Mouse (Mus musculus) heart, embryonic 11.5 days (tissue): ENCODE data around the gene Homer1. TPM values are rescaled to one million over a fixed set of nuclear protein-coding genes. Genes with fewer than 3 reads are reported as not detected.
A peak's percentile ranks its signal among the peaks of the same experiment; 100 is the strongest.

ENCODE experiments used
- ATAC-seq: fragments of 200-750 bp; cut with Nextera tagmentation; replicated peaks from 2 replicates; pipeline ENCODE4 v1.8.0; 2017; ENCODE audit warnings: moderate library complexity; ENCODE audit not compliant: insufficient number of reproducible peaks, low FRiP score, low TSS enrichment
- H3K27ac ChIP-seq: fragments of 300-500 bp; sonication (generic); 2 replicates; pipeline ENCODE4 v1.5.1; 2014; ENCODE audit warnings: mild to moderate bottlenecking, low read depth, low read length
- H3K27me3 ChIP-seq: fragments of 300-500 bp; sonication (generic); 2 replicates; pipeline ENCODE4 v1.6.1; 2014; ENCODE audit warnings: mild to moderate bottlenecking, low read length, mixed read lengths; ENCODE audit not compliant: control insufficient read depth, insufficient read depth
- H3K36me3 ChIP-seq: fragments of 300-500 bp; sonication (generic); 2 replicates; pipeline ENCODE4 v1.6.1; 2014; ENCODE audit warnings: mild to moderate bottlenecking, low read length, moderate library complexity, mixed read lengths; ENCODE audit not compliant: control insufficient read depth, insufficient read depth
- H3K4me1 ChIP-seq: fragments of 300-500 bp; sonication (generic); 2 replicates; pipeline ENCODE4 v1.6.1; 2014; ENCODE audit warnings: low read length; ENCODE audit not compliant: control insufficient read depth, insufficient read depth
- H3K4me2 ChIP-seq: fragments of 300-500 bp; sonication (generic); 2 replicates; pipeline ENCODE4 v1.6.1; 2014; ENCODE audit warnings: mild to moderate bottlenecking, moderate library complexity
- H3K4me3 ChIP-seq: fragments of 300-500 bp; sonication (generic); 2 replicates; pipeline ENCODE4 v1.5.1; 2014; ENCODE audit warnings: low read depth, low read length
- H3K9ac ChIP-seq: fragments of 300-500 bp; sonication (generic); 2 replicates; pipeline ENCODE4 v1.6.1; 2014; ENCODE audit warnings: mild to moderate bottlenecking, low read depth, low read length, moderate library complexity
- H3K9me3 ChIP-seq: fragments of 300-500 bp; sonication (generic); replicated peaks from 2 replicates; pipeline ENCODE4 v1.6.1; 2016; ENCODE audit warnings: low read length; ENCODE audit not compliant: control insufficient read depth
- WGBS: fragments of 180-500 bp; shearing (Covaris S2); extraction: QIAGEN DNeasy Blood & Tissue Kit; methylation state at CpG from one replicate; pipeline ENCODE4 v1.1.7; 2014; ENCODE audit not compliant: insufficient replicate concordance; 5-methylcytosine and 5-hydroxymethylcytosine counted together
- polyA plus RNA-seq: library from polyadenylated mRNA; unstranded; fragments of >200 nt; fragmentation: Nextera tagmentation; extraction: Ambion mirVana; gene quantifications from 2 replicates; pipeline ENCODE4 v1.2.1, GENCODE M21; 2014

The Homer1 gene
- polyA plus RNA-seq, 1 experiment from 2014 or later, result 17.3 TPM

DNA sequence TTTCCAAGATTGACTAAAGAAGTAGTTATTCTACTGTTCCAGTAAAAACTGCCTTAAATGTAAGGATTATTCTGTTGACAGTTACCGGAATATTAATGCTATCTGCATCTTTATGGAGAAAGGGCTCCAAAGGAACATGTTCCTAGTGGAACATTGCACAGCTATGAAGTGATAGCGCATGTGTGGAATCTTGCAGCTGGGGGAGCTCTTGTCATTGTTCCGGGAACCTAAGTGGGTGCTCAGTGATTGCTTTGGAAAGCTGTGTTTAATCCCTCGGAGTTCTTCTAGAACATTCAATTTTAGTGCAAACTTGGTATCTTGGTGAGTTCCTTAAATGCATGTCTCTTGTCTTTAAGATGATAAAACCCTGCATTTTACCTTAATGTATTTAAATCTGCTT is 14.9 kb downstream of the Homer1 start:
- Histone ChIP-seq H3K9ac (no peak overlapping the region), H3K27me3 (no peaks in the 10 kb centered on the region)
- WGBS, result 52% methylated on average over 4 of the region's 4 CpGs

DNA sequence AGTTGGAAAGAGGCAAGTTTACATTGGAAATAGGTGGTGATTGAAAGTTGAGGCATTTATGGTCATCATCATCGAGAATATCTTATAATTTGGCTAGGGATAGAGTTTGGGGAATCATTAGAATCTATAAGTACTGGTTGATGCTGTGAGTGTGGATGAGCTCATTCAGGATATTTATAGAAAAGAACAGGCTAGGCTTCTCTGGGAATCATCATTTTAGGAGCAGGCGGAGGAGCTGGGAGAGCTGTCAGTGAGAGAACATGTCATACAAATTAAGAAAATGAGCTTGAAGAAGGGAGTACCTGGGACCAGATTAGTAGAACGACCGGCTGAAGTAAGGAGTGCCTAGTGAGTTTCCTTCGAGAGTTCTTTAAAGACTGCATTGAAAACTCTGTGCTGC is 20.7 kb downstream of the Homer1 start:
- Histone ChIP-seq H3K36me3 (no peaks in the 10 kb centered on the region), H3K9me3 (no peaks in the 10 kb centered on the region), H3K9ac (no peak overlapping the region), H3K4me2 (no peak overlapping the region), H3K4me3 (no peak overlapping the region), H3K27me3 (no peaks in the 10 kb centered on the region), H3K4me1 (peaks cover 8% of the 10 kb centered on the region), H3K27ac (no peak overlapping the region)
- no peak for ATAC-seq
- 50% methylated on average over 5 of the region's 5 CpGs for WGBS

More for the DNA sequence above, 14.9 kb downstream of the Homer1 start:
- Histone ChIP-seq H3K27ac (no peak overlapping the region), H3K4me2 (no peak overlapping the region), H3K4me3 (no peak overlapping the region), H3K9me3 (no peaks in the 10 kb centered on the region), H3K4me1 (peaks cover 9% of the 10 kb centered on the region; the same call in 1 of the 2 replicates), H3K36me3 (no peaks in the 10 kb centered on the region)
- no peak for ATAC-seq

GRCm38 (mm10) chr13:93326326-93326725 is 26.9 kb downstream of the Homer1 start:
- Histone ChIP-seq H3K4me2 (no peak overlapping the region), H3K27ac (no peak overlapping the region), H3K27me3 (no peaks in the 10 kb centered on the region), H3K4me3 (no peak overlapping the region), H3K4me1 (no peaks in the 10 kb centered on the region), H3K9me3 (no peaks in the 10 kb centered on the region), H3K36me3 (no peaks in the 10 kb centered on the region), H3K9ac (no peak overlapping the region)
- 64% methylated on average over 3 of the region's 3 CpGs for WGBS
- ATAC-seq, result no peak

GRCm38 (mm10) chr13:93331721-93332120 is 32.3 kb downstream of the Homer1 start:
- Histone ChIP-seq H3K36me3 (no peaks in the 10 kb centered on the region), H3K4me2 (no peak overlapping the region), H3K4me1 (no peaks in the 10 kb centered on the region), H3K27me3 (no peaks in the 10 kb centered on the region), H3K4me3 (no peak overlapping the region), H3K9ac (no peak overlapping the region), H3K27ac (no peak overlapping the region), H3K9me3 (no peaks in the 10 kb centered on the region)
- no peak for ATAC-seq
- 83% methylated on average over 2 of the region's 2 CpGs for WGBS

DNA sequence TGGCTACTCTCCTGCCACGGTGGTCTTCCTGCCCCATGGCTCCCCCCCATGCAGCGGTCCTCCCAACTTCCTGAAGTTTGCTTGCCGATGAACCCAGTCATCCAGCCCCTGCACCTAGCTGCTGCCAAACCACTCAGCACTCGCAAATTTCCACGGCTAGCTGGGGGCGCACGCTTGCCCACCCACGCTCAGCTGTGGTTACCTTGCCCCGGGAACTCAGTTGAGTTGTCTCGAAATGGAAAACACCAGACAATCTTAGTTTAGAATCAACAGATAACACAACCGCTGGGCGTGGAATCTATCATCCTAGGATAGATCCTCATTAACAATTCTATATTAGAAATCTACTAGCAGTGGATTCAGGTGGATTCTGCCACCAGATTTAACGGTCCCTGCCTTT is 33.1 kb downstream of the Homer1 start:
- Histone ChIP-seq H3K36me3 (no peaks in the 10 kb centered on the region), H3K4me1 (no peaks in the 10 kb centered on the region), H3K4me2 (no peak overlapping the region), H3K27ac (no peak overlapping the region), H3K9ac (no peak overlapping the region), H3K4me3 (no peak overlapping the region), H3K27me3 (no peaks in the 10 kb centered on the region), H3K9me3 (no peaks in the 10 kb centered on the region)
- ATAC-seq, result no peak
- 93% methylated on average over 13 of the region's 13 CpGs for WGBS

- Histone ChIP-seq H3K4me3 (no peak overlapping the region), H3K4me1 (peaks cover 9% of the 10 kb centered on the region; the same call in 1 of the 2 replicates), H3K9me3 (no peaks in the 10 kb centered on the region), H3K36me3 (no peaks in the 10 kb centered on the region), H3K27me3 (no peaks in the 10 kb centered on the region), H3K9ac (no peak overlapping the region), H3K4me2 (no peak overlapping the region), H3K27ac (no peak overlapping the region)
- ATAC-seq, result no peak
- WGBS, result 78% methylated on average over 3 of the region's 3 CpGs
These were observed 35.9 kb downstream of the Homer1 start for GRCm38 (mm10) chr13:93335337-93335736.

- H3K9me3 ChIP-seq, result no peaks in the 10 kb centered on the region
- H3K27me3 ChIP-seq, result no peaks in the 10 kb centered on the region
- H3K9ac ChIP-seq, result no peak overlapping the region
- peak overlapping the region; percentile 33; the same call in 1 of the 2 replicates for H3K4me2 ChIP-seq
- H3K36me3 ChIP-seq, result no peaks in the 10 kb centered on the region
- peaks cover 9% of the 10 kb centered on the region; the same call in 1 of the 2 replicates for H3K4me1 ChIP-seq
- peak overlapping the region; percentile 58; the same call in 1 of the 2 replicates for H3K27ac ChIP-seq
- WGBS, result 16% methylated on average over 5 of the region's 5 CpGs
- 0 out of 2 replicates have a peak, but pooled peaks have one; percentile 52 for ATAC-seq
- no peak overlapping the region for H3K4me3 ChIP-seq
These were observed 39.0 kb downstream of the Homer1 start for GRCm38 (mm10) chr13:93338394-93338793.

DNA sequence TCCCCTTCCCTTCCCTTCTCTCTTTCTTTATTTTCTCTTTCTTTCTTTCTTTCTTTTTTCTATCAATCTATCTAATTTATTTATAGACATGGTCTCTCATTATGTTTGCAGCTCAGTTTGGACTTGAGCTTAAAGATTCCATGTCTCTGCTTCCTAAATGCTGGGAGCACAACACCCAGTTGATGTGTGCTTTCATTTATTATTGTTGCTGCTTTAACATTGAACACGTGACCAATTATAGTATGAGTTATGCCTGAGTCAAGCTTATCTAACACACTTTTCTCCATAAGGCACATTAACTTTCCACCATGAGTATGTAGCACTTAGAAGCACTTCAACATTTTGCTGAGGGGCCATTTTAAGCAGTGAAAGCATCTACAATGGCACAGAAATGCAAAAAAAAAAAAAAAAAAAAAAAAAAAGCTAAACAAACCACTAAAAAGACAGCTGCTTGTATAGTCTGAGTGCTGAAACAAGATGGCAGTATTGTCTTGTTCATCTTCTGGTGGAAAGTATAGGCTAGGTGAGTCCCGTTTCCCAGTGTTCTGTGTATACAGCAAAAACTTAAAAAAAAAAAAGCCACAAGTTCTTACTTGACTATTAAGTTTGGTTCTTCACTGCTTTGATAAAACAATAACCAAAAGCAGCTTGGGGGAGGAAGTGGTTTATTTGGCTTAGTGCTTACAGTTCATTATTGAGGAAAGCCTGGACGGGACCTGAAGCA is 41.3 kb downstream of the Homer1 start:
- H3K27ac ChIP-seq, result no peak overlapping the region
- H3K36me3 ChIP-seq, result no peaks in the 10 kb centered on the region
- no peak overlapping the region for H3K9ac ChIP-seq
- H3K27me3 ChIP-seq, result no peaks in the 10 kb centered on the region
- H3K4me1 ChIP-seq, result peaks cover 9% of the 10 kb centered on the region; the same call in 1 of the 2 replicates
- H3K4me2 ChIP-seq, result no peak overlapping the region
- H3K9me3 ChIP-seq, result no peaks in the 10 kb centered on the region
- no peak for ATAC-seq
- WGBS, result 80% methylated on average over 3 of the region's 3 CpGs
- no peak overlapping the region for H3K4me3 ChIP-seq

- H3K27ac ChIP-seq, result no peak overlapping the region
- WGBS, result 86% methylated on average over 5 of the region's 5 CpGs
- no peaks in the 10 kb centered on the region for H3K36me3 ChIP-seq
- ATAC-seq, result no peak
- no peak overlapping the region for H3K9ac ChIP-seq
- peaks cover 9% of the 10 kb centered on the region; the same call in 1 of the 2 replicates for H3K4me1 ChIP-seq
- H3K27me3 ChIP-seq, result no peaks in the 10 kb centered on the region
- H3K4me2 ChIP-seq, result no peak overlapping the region
- H3K4me3 ChIP-seq, result no peak overlapping the region
- H3K9me3 ChIP-seq, result no peaks in the 10 kb centered on the region
These were observed 43.2 kb downstream of the Homer1 start for GRCm38 (mm10) chr13:93342641-93343040.
